Mouse (Mus musculus): ENCODE measurements around the gene Zic4. TPM values are rescaled to one million over a fixed set of nuclear protein-coding genes. Genes with fewer than 3 reads are reported as not detected.

The Zic4 gene
- polyA plus RNA-seq, 1 experiment = 0.02 TPM

GRCm38 (mm10) chr9:91381284-91382110 lies 19.3 kb downstream of the Zic4 start:
- Histone ChIP-seq H3K4me1 (ENCODE audit: control insufficient read depth) (no peaks in the 10 kb centered on the region), H3K9me3 (ENCODE audit: control insufficient read depth, low read length) (peaks cover 3% of the 10 kb centered on the region; the same call in 1 of the 2 replicates), H3K4me3 (replicated peaks) (no peak overlapping the region), H3K27me3 (ENCODE audit: control insufficient read depth) (peaks cover 100% of the 10 kb centered on the region), H3K36me3 (ENCODE audit: control insufficient read depth) (no peaks in the 10 kb centered on the region)
- no peak for TF ChIP-seq GATA1 (IDR thresholded peaks at IDR 0.05; ENCODE audit: low read length)
- TF ChIP-seq TAL1 (IDR thresholded peaks at IDR 0.05; ENCODE audit: low read length) = no peak

- H3K4me1 ChIP-seq (ENCODE audit: control insufficient read depth) = no peaks in the 10 kb centered on the region
- H3K4me3 ChIP-seq (replicated peaks) = no peak overlapping the region
- no peaks in the 10 kb centered on the region for H3K36me3 ChIP-seq (ENCODE audit: control insufficient read depth)
- peaks cover 100% of the 10 kb centered on the region for H3K27me3 ChIP-seq (ENCODE audit: control insufficient read depth)
- TF ChIP-seq TAL1 (IDR thresholded peaks at IDR 0.05; ENCODE audit: low read length) = no peak
- TF ChIP-seq GATA1 (IDR thresholded peaks at IDR 0.05; ENCODE audit: low read length) = no peak
- peaks cover 3% of the 10 kb centered on the region; the same call in 1 of the 2 replicates for H3K9me3 ChIP-seq (ENCODE audit: control insufficient read depth, low read length)
Observed at GRCm38 (mm10) chr9:91382111-91382379, 19.8 kb downstream of the Zic4 start.

GRCm38 (mm10) chr9:91382471-91383255 lies 20.4 kb downstream of the Zic4 start:
- TF ChIP-seq GATA1 (IDR thresholded peaks at IDR 0.05; ENCODE audit: low read length) = no peak
- Histone ChIP-seq H3K27me3 (ENCODE audit: control insufficient read depth) (peaks cover 100% of the 10 kb centered on the region), H3K9me3 (ENCODE audit: control insufficient read depth, low read length) (peaks cover 3% of the 10 kb centered on the region; the same call in 1 of the 2 replicates), H3K36me3 (ENCODE audit: control insufficient read depth) (no peaks in the 10 kb centered on the region), H3K4me3 (replicated peaks) (no peak overlapping the region), H3K4me1 (ENCODE audit: control insufficient read depth) (no peaks in the 10 kb centered on the region)

- Histone ChIP-seq H3K9me3 (ENCODE audit: control insufficient read depth, low read length) (peaks cover 3% of the 10 kb centered on the region; the same call in 1 of the 2 replicates), H3K27me3 (ENCODE audit: control insufficient read depth) (peaks cover 100% of the 10 kb centered on the region), H3K4me1 (ENCODE audit: control insufficient read depth) (no peaks in the 10 kb centered on the region), H3K4me3 (replicated peaks) (no peak overlapping the region), H3K36me3 (ENCODE audit: control insufficient read depth) (no peaks in the 10 kb centered on the region)
- TF ChIP-seq GATA1 (IDR thresholded peaks at IDR 0.05; ENCODE audit: low read length) (no peak), TAL1 (IDR thresholded peaks at IDR 0.05; ENCODE audit: low read length) (no peak)
Observed at GRCm38 (mm10) chr9:91383441-91384135, 21.4 kb downstream of the Zic4 start.

- TF ChIP-seq GATA1 (IDR thresholded peaks at IDR 0.05; ENCODE audit: low read length) (no peak), TAL1 (IDR thresholded peaks at IDR 0.05; ENCODE audit: low read length) (no peak)
- Histone ChIP-seq H3K27me3 (ENCODE audit: control insufficient read depth) (peaks cover 98% of the 10 kb centered on the region), H3K4me1 (ENCODE audit: control insufficient read depth) (no peaks in the 10 kb centered on the region), H3K9me3 (ENCODE audit: control insufficient read depth, low read length) (no peaks in the 10 kb centered on the region), H3K4me3 (replicated peaks) (no peak overlapping the region), H3K36me3 (ENCODE audit: control insufficient read depth) (no peaks in the 10 kb centered on the region)
Observed at GRCm38 (mm10) chr9:91384136-91384500, 21.9 kb downstream of the Zic4 start.

GRCm38 (mm10) chr9:91384693-91385560 lies 22.7 kb downstream of the Zic4 start:
- H3K9me3 ChIP-seq (ENCODE audit: control insufficient read depth, low read length) = no peaks in the 10 kb centered on the region
- H3K4me3 ChIP-seq (replicated peaks) = no peak overlapping the region
- no peaks in the 10 kb centered on the region for H3K36me3 ChIP-seq (ENCODE audit: control insufficient read depth)
- no peaks in the 10 kb centered on the region for H3K4me1 ChIP-seq (ENCODE audit: control insufficient read depth)
- H3K27me3 ChIP-seq (ENCODE audit: control insufficient read depth) = peaks cover 98% of the 10 kb centered on the region
- no peak for TF ChIP-seq TAL1 (IDR thresholded peaks at IDR 0.05; ENCODE audit: low read length)
- TF ChIP-seq GATA1 (IDR thresholded peaks at IDR 0.05; ENCODE audit: low read length) = no peak

- no peaks in the 10 kb centered on the region for H3K4me1 ChIP-seq (ENCODE audit: control insufficient read depth)
- peaks cover 98% of the 10 kb centered on the region for H3K27me3 ChIP-seq (ENCODE audit: control insufficient read depth)
- H3K9me3 ChIP-seq (ENCODE audit: control insufficient read depth, low read length) = no peaks in the 10 kb centered on the region
- no peaks in the 10 kb centered on the region for H3K36me3 ChIP-seq (ENCODE audit: control insufficient read depth)
- no peak for TF ChIP-seq GATA1 (IDR thresholded peaks at IDR 0.05; ENCODE audit: low read length)
- no peak for TF ChIP-seq TAL1 (IDR thresholded peaks at IDR 0.05; ENCODE audit: low read length)
- no peak overlapping the region for H3K4me3 ChIP-seq (replicated peaks)
Observed at GRCm38 (mm10) chr9:91385561-91386430, 23.6 kb downstream of the Zic4 start.

- TF ChIP-seq TAL1 (IDR thresholded peaks at IDR 0.05; ENCODE audit: low read length) (no peak), GATA1 (IDR thresholded peaks at IDR 0.05; ENCODE audit: low read length) (no peak)
- H3K4me1 ChIP-seq (ENCODE audit: control insufficient read depth) = no peaks in the 10 kb centered on the region
- H3K9me3 ChIP-seq (ENCODE audit: control insufficient read depth, low read length) = no peaks in the 10 kb centered on the region
- no peaks in the 10 kb centered on the region for H3K36me3 ChIP-seq (ENCODE audit: control insufficient read depth)
- H3K4me3 ChIP-seq (replicated peaks) = no peak overlapping the region
- H3K27me3 ChIP-seq (ENCODE audit: control insufficient read depth) = peaks cover 94% of the 10 kb centered on the region
Observed at GRCm38 (mm10) chr9:91386502-91386890, 24.3 kb downstream of the Zic4 start.

All from erythroblast, embryonic 14.5 days (primary cell).